Mouse (Mus musculus) liver, adult 2 months (tissue): Measurements from ENCODE around the gene Pnmt.

Experiments used
- CTCF ChIP-seq: fragments of 200-500 bp; IDR thresholded peaks from 2 replicates; pipeline ENCODE4 v1.5.1; 2011; ENCODE audit warnings: low read depth, low read length, control low read depth
- POLR2A ChIP-seq: fragments of 200-500 bp; IDR thresholded peaks from 2 replicates; pipeline ENCODE4 v1.6.1; 2011; ENCODE audit warnings: low read length, control low read depth; ENCODE audit not compliant: insufficient read depth; ENCODE audit errors: extremely low read depth

- TF ChIP-seq CTCF, result no peak
- TF ChIP-seq POLR2A, result no peak
Observed at GRCm38 (mm10) chr11:98385638-98386585, at the start of gene Pnmt.
